Mouse (Mus musculus) heart, adult 8-10 months (tissue): ENCODE data around the gene Ccdc189. TPM values are rescaled to one million over a fixed set of nuclear protein-coding genes. Genes with fewer than 3 reads are reported as not detected.
A peak's percentile ranks its signal among the peaks of the same experiment; 100 is the strongest.
"Not testable (repeated sequence)": the region's sequence is repeated elsewhere in the genome, so short reads cannot be mapped to it uniquely, and the experiment has no call there.

Experiments used
- DNase-seq: peaks from one replicate; pipeline ENCODE4 v3.0.0; 2022; ENCODE audit warnings: low spot score
- total RNA-seq, 4 experiments: library from RNA; stranded (reverse); gene quantifications; 2 replicates each; pipeline ENCODE4 v1.2.4; 2022

The Ccdc189 gene
- 10 to 100 TPM; 10.1 to 15.2 (median 14.4) TPM for total RNA-seq

- DNase-seq = peak; percentile 96
These were observed at the start of gene Ccdc189, which contains the start of gene Rnf40 for GRCm38 (mm10) chr7:127588011-127588871. Gene Ccdc189 (minus strand): TSS chr7:127588595. Gene Rnf40 (plus strand): TSS chr7:127588767.

- peak; percentile 51 for DNase-seq
These were observed 48.6 kb upstream of the Ccdc189 start for GRCm38 (mm10) chr7:127636963-127637362.

GRCm38 (mm10) chr7:127631416-127631815 is 43.0 kb upstream of the Ccdc189 start:
- no peak for DNase-seq

GRCm38 (mm10) chr7:127628646-127629045 is 40.3 kb upstream of the Ccdc189 start:
- DNase-seq = no peak

- no peak for DNase-seq
These were observed 38.1 kb upstream of the Ccdc189 start for GRCm38 (mm10) chr7:127626471-127626870.

GRCm38 (mm10) chr7:127626039-127626438 is 37.6 kb upstream of the Ccdc189 start:
- no peak for DNase-seq

- DNase-seq = not testable (repeated sequence)
These were observed 30.0 kb upstream of the Ccdc189 start for GRCm38 (mm10) chr7:127618402-127618801.

GRCm38 (mm10) chr7:127617962-127618361 is 29.6 kb upstream of the Ccdc189 start:
- no peak for DNase-seq

- no peak for DNase-seq
These were observed 28.5 kb upstream of the Ccdc189 start for GRCm38 (mm10) chr7:127616881-127617280.

- DNase-seq = no peak
These were observed 27.9 kb upstream of the Ccdc189 start for GRCm38 (mm10) chr7:127616336-127616735.

- DNase-seq = peak; percentile 78
These were observed 26.8 kb upstream of the Ccdc189 start, which contains the start of gene Zfp629 for GRCm38 (mm10) chr7:127614891-127615843. Gene Zfp629 (minus strand): TSS chr7:127615797.

- DNase-seq = no peak
These were observed 26.1 kb upstream of the Ccdc189 start for GRCm38 (mm10) chr7:127614511-127614890.

GRCm38 (mm10) chr7:127614091-127614490 is 25.7 kb upstream of the Ccdc189 start:
- no peak for DNase-seq

- DNase-seq = no peak
These were observed 25.1 kb upstream of the Ccdc189 start for GRCm38 (mm10) chr7:127613501-127613900.

- no peak for DNase-seq
These were observed 23.2 kb upstream of the Ccdc189 start for GRCm38 (mm10) chr7:127611561-127611960.

GRCm38 (mm10) chr7:127611011-127611410 is 22.6 kb upstream of the Ccdc189 start:
- DNase-seq = no peak

- DNase-seq = no peak
These were observed 18.8 kb upstream of the Ccdc189 start for GRCm38 (mm10) chr7:127607150-127607549.

- DNase-seq = no peak
These were observed 15.9 kb upstream of the Ccdc189 start for GRCm38 (mm10) chr7:127604256-127604655.

GRCm38 (mm10) chr7:127602903-127603302 is 14.5 kb upstream of the Ccdc189 start:
- no peak for DNase-seq

- no peak for DNase-seq
These were observed 13.3 kb upstream of the Ccdc189 start for GRCm38 (mm10) chr7:127601735-127602134.

GRCm38 (mm10) chr7:127600612-127601011 is 12.2 kb upstream of the Ccdc189 start:
- no peak for DNase-seq

- DNase-seq = no peak
These were observed 8.4 kb upstream of the Ccdc189 start for GRCm38 (mm10) chr7:127596747-127597146.
